Mouse (Mus musculus) brain, embryonic 14.5 days (tissue): ENCODE results near the gene Cftr.

Experiments
- CTCF ChIP-seq: fragments of 200-500 bp; IDR thresholded peaks from 2 replicates; pipeline ENCODE4 v1.5.1; 2012; ENCODE audit warnings: inconsistent platforms, mild to moderate bottlenecking, moderate library complexity, borderline replicate concordance; ENCODE audit not compliant: insufficient read depth, insufficient read length; ENCODE audit errors: extremely low read depth
- POLR2A ChIP-seq: fragments of 200-500 bp; IDR thresholded peaks from 2 replicates; pipeline ENCODE4 v1.6.1; 2012; ENCODE audit warnings: mild to moderate bottlenecking, inconsistent platforms, borderline replicate concordance; ENCODE audit not compliant: poor library complexity, insufficient read depth, insufficient read length, severe bottlenecking; ENCODE audit errors: extremely low read depth

- TF ChIP-seq CTCF (no peak), POLR2A (no peak)
These were observed 198.6 kb downstream of the Cftr start for GRCm38 (mm10) chr6:18369054-18369453.
